Mouse (Mus musculus): ENCODE measurements around the gene Cckar.

Gene Cckar

DNA sequence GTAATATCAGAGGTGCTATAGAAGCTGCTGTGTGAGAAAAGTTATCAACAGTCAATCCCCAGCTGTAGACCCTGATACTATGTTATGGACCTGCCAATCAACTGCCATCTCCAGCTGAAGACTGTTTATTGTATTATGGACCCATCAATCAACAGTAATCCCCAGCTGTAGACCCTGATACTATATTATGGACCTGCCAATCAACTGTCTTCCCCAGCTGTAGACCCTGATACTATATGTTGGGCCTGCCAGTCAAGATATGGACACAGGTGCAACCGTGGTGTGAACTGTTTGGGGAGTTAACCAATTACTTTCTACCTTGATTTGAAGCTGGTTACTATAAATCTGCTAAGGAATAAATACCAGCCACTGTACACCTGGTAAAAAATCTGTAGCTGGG is 23.1 kb downstream of the Cckar start:
- no peak for TF ChIP-seq GATA4 (IDR thresholded peaks at IDR 0.05; ENCODE audit: insufficient replicate concordance, low read length)

DNA sequence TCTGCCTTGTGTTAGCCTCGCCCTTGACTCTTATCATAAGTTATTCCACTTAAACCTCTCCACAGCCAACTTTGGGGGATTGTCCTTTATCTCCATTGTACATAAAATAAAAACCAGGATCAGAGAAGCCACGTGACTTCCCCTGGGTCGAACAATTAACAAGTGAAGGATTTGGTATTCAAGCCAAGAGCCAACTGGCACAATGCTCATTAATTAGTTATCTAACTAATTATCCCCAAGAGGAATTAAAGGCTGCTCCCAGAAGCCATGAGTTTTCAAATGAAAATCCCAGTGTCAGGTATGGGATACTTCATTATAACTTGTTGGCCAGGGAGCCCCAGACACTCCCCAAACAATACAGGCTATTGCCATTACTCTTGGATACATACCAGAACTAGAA is 23.6 kb downstream of the Cckar start:
- TF ChIP-seq GATA4 (IDR thresholded peaks at IDR 0.05; ENCODE audit: insufficient replicate concordance, low read length): no peak

DNA sequence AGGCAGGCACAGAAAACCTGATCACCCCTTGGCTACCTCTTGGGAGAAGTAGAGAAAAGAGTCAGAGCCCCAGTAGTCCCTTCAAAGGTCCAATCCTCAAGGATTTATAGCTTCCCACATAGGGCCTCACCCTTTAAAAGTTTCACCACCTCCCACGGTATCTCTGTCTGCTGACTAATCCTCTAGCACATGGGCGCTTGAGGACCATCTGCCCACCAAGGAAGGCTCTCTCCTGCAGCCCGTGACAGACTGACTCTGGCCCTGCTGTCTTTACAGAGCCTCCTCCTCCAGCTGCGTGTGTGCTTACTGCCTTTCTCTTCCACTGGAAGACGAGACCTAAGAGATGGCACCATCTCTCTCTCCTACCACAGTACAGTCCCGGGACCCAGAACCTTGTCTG is 27.9 kb downstream of the Cckar start:
- no peak for TF ChIP-seq GATA4 (IDR thresholded peaks at IDR 0.05; ENCODE audit: insufficient replicate concordance, low read length)

DNA sequence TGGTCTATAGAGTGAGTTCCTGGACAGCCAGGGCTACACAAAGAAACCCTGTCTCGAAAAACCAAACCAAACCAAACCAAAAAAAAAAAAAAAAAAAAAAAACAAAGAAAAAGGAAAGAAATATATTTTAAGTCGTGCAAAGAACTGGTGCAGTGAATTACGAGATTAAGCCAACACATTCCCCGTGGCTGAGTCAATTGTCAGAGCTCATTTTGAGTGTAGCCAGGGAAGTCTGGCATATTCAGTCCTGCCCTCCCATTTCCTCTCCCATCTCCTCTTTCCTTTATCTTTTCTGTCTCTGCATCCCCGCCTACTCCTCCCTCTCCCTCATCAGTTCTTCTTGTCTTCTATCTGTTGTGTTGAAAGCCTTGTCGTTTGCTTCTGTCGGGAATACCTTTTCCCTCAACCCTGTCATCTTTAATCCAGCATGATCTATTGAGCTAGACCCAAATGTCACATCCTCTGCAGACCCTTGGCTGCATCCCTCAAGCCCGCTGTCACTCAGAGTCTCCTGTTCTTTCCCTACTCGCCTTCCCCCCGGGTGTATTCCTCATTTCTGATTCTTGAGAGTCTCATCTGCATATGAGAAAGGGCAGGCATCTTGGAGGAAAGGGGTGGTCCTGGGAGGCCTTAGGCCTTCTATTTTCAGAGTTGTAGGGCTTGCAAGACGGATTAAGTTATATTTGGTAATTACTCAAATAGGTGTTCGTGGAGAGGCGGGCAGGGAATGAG is 29.3 kb downstream of the Cckar start:
- no peak for TF ChIP-seq GATA4 (IDR thresholded peaks at IDR 0.05; ENCODE audit: insufficient replicate concordance, low read length)

DNA sequence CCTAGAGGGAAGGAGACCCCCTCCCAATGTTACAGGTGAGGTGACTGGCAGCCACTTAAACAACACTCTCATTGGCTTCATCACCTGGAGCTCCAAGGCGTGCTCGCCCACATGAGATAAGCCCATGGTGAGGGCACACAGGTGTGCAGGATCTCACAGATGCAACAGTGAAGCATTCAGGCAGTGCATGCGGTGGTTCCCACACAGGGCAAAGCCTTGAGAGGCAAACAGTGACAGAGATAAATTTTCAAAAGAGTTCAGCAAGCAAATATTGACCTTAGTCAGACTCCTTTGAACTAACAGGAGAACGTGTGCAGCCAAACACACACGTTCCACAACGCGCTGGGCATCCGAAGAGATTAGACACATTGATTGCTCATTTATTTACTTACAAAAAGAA is 30.8 kb downstream of the Cckar start:
- no peak for TF ChIP-seq GATA4 (IDR thresholded peaks at IDR 0.05; ENCODE audit: insufficient replicate concordance, low read length)

DNA sequence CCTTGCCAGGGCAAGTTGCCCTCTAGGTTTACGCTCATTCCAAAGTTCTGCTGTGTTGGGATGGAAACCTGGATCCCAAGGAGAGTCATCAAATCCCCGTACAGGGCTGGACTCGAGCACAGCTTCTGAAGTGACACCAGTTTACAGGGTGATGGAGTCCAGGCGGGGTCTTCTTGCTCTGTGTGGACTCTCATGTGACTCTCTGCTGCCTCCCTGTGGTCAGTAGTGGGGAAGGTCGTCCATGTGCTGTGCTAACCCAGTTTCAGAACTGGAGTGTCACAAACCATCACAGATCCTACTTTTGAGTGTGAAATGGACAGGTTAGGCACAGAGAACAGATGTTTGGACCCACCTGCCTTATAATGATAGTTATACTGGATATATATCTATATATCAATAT is 35.2 kb downstream of the Cckar start:
- no peak for TF ChIP-seq GATA4 (IDR thresholded peaks at IDR 0.05; ENCODE audit: insufficient replicate concordance, low read length)

DNA sequence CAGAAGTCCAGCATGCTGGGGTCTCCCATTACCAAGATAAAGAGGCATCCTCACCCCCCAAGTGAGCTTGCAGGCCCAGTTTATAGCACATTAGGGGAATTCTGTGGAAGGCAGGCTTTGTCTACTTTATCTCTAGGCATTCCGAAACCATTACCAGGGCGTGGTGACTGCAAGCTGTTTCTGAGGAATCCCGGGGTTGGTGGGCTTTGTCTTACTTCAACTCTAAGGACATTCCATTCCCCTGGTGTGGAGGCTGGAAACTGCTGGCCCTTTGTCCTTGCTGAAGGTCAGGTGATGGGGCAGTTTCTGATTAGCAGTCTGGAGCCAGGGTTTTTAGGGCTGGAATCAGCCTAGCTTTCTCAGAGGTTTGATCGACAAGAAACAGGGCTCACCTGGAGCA is 36.0 kb downstream of the Cckar start:
- no peak for TF ChIP-seq GATA4 (IDR thresholded peaks at IDR 0.05; ENCODE audit: insufficient replicate concordance, low read length)

DNA sequence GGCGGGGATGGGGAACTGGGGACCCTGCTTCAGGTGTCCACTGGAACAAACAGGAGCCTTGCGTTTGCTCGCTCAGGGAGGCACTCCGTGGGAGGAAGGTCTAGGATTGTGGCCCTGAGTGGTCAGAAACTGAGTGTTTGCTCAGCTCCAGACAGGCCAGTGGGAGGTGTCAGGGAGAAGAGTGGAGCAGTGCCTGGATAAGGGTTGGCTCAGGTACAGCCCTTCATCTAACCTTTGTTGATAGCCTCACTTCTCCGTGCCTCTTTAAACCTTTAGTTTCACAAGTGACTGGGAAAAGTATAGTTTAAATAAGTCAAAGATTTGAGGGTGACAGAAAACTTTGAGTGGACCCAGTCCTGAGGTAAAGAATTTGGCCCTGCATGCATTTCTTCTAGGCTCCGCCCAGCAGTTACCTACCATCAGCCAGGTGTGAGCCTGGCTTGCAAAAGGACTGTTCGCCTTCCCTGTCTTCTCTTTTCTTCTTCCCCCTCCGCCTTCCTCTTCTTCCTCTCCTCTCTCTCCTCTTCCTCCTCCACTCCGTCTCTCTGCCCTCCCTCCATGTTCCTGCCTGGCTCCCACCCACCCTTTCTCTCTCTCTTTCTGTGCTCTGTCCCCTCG is 37.1 kb downstream of the Cckar start:
- TF ChIP-seq GATA4 (IDR thresholded peaks at IDR 0.05; ENCODE audit: insufficient replicate concordance, low read length): no peak

DNA sequence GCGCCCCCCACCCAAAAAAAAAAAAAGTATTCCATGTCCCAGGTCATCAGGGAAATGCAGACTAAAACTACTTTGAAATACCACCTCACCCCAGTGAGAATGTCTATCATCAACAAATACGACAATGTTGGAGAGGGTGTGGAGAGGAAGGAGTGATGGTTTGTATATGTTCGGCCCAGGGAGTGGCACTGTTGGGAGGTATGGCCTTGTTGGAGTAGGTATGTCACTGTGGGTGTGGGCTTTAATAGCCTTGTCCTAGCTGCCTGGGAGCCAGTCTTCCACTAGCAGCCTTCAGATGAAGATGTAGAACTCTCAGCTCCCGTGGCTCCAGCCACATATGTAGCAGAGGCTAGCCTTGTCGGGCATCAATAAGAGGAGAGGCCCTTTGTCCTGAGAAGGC is 39.5 kb downstream of the Cckar start:
- TF ChIP-seq GATA4 (IDR thresholded peaks at IDR 0.05; ENCODE audit: insufficient replicate concordance, low read length): no peak

DNA sequence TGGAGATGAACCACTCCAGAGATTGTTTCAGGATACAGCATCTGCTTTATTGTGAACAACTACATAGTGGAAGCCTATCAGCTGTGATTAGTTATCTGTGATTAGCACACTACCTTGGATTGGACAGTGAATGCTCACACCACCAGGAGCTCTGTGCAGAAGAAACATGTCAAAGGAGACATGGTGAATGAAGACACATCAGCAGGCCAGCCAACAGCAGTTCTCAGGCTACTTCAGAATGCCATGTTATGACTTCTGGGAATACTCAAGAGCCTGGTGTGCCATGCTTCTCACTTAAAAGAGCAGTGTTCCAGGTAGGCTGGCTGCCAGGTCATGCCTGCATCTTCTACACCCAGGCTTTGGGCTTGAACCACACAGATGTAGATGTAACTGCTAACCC is 43.8 kb downstream of the Cckar start:
- no peak for TF ChIP-seq GATA4 (IDR thresholded peaks at IDR 0.05; ENCODE audit: insufficient replicate concordance, low read length)

DNA sequence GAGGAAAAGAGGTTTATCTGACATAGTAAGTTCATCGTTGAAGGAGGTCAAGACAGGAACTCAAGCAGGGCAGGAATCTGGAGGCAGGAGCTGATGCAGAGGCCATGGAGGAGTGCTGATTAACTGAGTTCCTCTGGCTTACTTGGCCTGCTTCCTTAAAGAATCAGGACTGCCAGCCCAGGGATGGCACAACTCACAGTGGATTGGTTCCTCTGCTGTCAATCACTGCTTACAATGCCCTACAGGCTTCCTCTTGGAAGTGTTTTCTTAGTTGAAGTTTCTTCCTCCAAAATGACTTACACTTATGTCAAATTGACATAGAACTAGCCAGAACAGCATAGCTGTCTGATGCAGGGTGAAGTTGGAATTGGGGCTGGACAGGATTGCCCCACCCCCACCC is 45.1 kb downstream of the Cckar start:
- no peak for TF ChIP-seq GATA4 (IDR thresholded peaks at IDR 0.05; ENCODE audit: insufficient replicate concordance, low read length)

DNA sequence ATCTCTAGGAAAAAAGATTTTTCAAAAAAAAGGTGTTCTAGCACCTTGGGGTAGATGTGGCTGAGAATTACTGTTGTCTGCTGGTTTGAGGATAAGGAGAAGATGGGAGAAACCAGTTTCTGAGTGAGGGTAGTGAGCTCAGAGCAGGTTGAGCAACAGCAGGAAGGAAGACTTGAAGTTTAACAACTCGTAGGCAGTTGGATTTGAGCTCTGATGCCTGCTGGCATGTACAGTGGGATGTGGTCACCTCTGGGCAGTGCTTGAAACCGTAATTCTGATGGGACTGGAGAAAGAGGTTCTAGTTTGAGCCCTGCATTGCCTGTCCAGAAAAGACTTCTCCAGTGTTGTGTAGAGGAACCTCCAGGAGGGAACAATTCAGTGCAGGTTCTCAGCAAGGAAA is 46.0 kb downstream of the Cckar start:
- TF ChIP-seq GATA4 (IDR thresholded peaks at IDR 0.05; ENCODE audit: insufficient replicate concordance, low read length): no peak

DNA sequence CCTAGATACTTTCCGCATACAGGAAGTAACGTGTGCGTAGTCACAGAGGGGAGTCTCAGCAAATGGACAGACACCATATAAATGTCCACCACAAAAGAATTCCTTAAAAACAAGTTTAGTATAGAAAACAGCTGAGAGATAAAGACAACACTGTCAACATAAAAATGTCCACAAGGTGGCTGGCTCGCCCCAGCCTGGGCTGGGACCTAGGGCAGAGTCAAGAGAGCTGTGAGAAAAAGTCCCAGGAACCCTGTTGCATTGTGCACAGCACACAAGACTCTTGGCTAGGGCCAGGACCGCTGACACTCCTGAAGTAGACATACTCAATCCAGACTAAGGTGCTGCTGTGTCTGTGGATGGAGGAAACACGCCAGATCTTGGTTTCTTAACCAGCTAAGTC is 49.6 kb downstream of the Cckar start:
- TF ChIP-seq GATA4 (IDR thresholded peaks at IDR 0.05; ENCODE audit: insufficient replicate concordance, low read length): no peak

DNA sequence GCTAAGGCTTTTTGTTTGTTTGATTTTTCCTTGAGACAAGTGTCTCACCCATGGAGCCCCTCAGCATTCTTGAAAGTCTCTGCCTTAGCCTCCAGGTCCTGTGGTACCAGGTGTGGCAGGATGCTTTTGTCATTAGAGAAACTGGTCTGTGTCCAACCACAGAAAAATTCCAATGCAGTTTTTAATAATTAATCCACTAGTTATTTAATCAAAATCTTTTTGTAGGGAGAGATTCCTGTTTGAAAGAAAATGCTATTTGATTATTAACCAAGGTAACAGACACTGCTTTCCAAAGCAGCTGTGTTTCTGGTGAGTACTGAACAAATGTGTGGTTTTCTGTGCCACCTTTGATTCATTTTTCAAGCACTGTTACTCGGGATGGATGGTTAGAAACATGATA is 50.9 kb downstream of the Cckar start:
- no peak for TF ChIP-seq GATA4 (IDR thresholded peaks at IDR 0.05; ENCODE audit: insufficient replicate concordance, low read length)

Data from liver, adult (tissue).